Mouse (Mus musculus) liver, postnatal 0 days (tissue): ENCODE data around the gene Wwox.

Experiments
- CTCF ChIP-seq: sonication (generic); IDR thresholded peaks from 2 replicates; pipeline ENCODE4 v1.5.1; 2016; ENCODE audit warnings: antibody characterized with exemption, low read depth
- EP300 ChIP-seq: IDR thresholded peaks from 2 replicates; pipeline ENCODE4 v1.6.1; 2016; ENCODE audit warnings: antibody characterized with exemption, low read depth, mild to moderate bottlenecking

GRCm38 (mm10) chr8:114768536-114768935, 329.1 kb downstream of the Wwox start:
- TF ChIP-seq CTCF (no peak), EP300 (no peak)
